Mouse (Mus musculus): ENCODE results near the gene Cbx3. TPM values are rescaled to one million over a fixed set of nuclear protein-coding genes. Genes with fewer than 3 reads are reported as not detected.

Gene Cbx3
- polyA plus RNA-seq, 1 experiment: 8.2 TPM

- no peak for TF ChIP-seq CTCF (IDR thresholded peaks at IDR 0.05; ENCODE audit: control insufficient read depth, insufficient read depth, insufficient replicate concordance, low read depth, low read length)
- TF ChIP-seq POLR2A (IDR thresholded peaks at IDR 0.05; ENCODE audit: control insufficient read depth, low read depth, low read length): no peak
- Histone ChIP-seq H3K4me3 (ENCODE audit: control insufficient read depth, low read depth, low read length) (peak overlapping the region; percentile 94), H3K27ac (ENCODE audit: control insufficient read depth, insufficient read depth, low read depth, low read length) (no peak overlapping the region; the same call in 1 of the 2 replicates), H3K4me1 (ENCODE audit: control insufficient read depth, insufficient read depth, low read length) (peaks cover 12% of the 10 kb centered on the region), H3K36me3 (ENCODE audit: control insufficient read depth, insufficient read depth, low read length) (no peaks in the 10 kb centered on the region), H3K27me3 (ENCODE audit: control insufficient read depth, insufficient read depth, low read length) (no peaks in the 10 kb centered on the region)
These were observed 54.3 kb downstream of the Cbx3 start for GRCm38 (mm10) chr6:51524321-51524931.

GRCm38 (mm10) chr6:51525001-51525400 lies 54.8 kb downstream of the Cbx3 start:
- Histone ChIP-seq H3K4me1 (ENCODE audit: control insufficient read depth, insufficient read depth, low read length) (peaks cover 13% of the 10 kb centered on the region), H3K4me3 (ENCODE audit: control insufficient read depth, low read depth, low read length) (peak overlapping the region; percentile 94), H3K36me3 (ENCODE audit: control insufficient read depth, insufficient read depth, low read length) (no peaks in the 10 kb centered on the region), H3K27ac (ENCODE audit: control insufficient read depth, insufficient read depth, low read depth, low read length) (no peak overlapping the region), H3K27me3 (ENCODE audit: control insufficient read depth, insufficient read depth, low read length) (no peaks in the 10 kb centered on the region)
- TF ChIP-seq POLR2A (IDR thresholded peaks at IDR 0.05; ENCODE audit: control insufficient read depth, low read depth, low read length): no peak
- TF ChIP-seq CTCF (IDR thresholded peaks at IDR 0.05; ENCODE audit: control insufficient read depth, insufficient read depth, insufficient replicate concordance, low read depth, low read length): no peak

GRCm38 (mm10) chr6:51529457-51529856 lies 59.3 kb downstream of the Cbx3 start:
- Histone ChIP-seq H3K4me3 (ENCODE audit: control insufficient read depth, low read depth, low read length) (no peak overlapping the region), H3K27ac (ENCODE audit: control insufficient read depth, insufficient read depth, low read depth, low read length) (no peak overlapping the region), H3K36me3 (ENCODE audit: control insufficient read depth, insufficient read depth, low read length) (no peaks in the 10 kb centered on the region), H3K27me3 (ENCODE audit: control insufficient read depth, insufficient read depth, low read length) (no peaks in the 10 kb centered on the region), H3K4me1 (ENCODE audit: control insufficient read depth, insufficient read depth, low read length) (peaks cover 7% of the 10 kb centered on the region)
- TF ChIP-seq CTCF (IDR thresholded peaks at IDR 0.05; ENCODE audit: control insufficient read depth, insufficient read depth, insufficient replicate concordance, low read depth, low read length) (no peak), POLR2A (IDR thresholded peaks at IDR 0.05; ENCODE audit: control insufficient read depth, low read depth, low read length) (no peak)

Other genes with a start within 250 kb of the Cbx3 start
- gene Nfe2l3, start 37.7 kb upstream of the Cbx3 start, polyA plus RNA-seq (2012; rRNA removed): 0.76 and 1.1 TPM in 2 replicates
- gene Hnrnpa2b1, start 466 bp upstream of the Cbx3 start, polyA plus RNA-seq (2012; rRNA removed): 115 and 158 TPM in 2 replicates
- 1.5 and 1.7 TPM in 2 replicates for gene Snx10, start 53.5 kb downstream of the Cbx3 start, polyA plus RNA-seq (2012; rRNA removed)